Mouse (Mus musculus) T-helper 17 cell (primary cell): ENCODE data around the gene Hoxa6.

Experiments
- in situ Hi-C, 2 experiments: fragments of 300-600 bp; cut with MboI, MseI; formaldehyde crosslinking; loops; 1 replicate in 1 of 2; 2 replicates in 1 of 2; pipeline ENCODE4 v1.15.1; 2025; ENCODE audit warnings: high pct_unique_total_duplicates in 2 of 2

The Hoxa6 gene

DNA sequence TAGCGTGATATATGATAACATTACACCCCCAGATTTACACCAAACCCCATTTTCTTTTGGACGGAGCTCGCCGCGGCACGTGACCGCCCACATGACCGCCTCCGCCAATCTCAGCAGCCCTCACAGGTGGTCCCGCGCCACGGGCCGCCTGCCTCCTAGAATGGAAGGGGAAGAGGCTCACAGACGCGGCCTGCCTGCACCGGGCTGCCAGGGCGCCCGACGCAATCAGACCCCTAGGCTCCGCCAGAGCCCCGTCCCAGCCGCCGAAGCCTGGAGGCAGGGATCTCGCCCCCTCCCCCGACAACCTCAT, 8.9 kb upstream of the Hoxa6 start:
- in situ Hi-C loops: loop anchor here (5.0 to 10.0 kb wide), 4 partner anchors 205 to 605 kb away; partner anchors contain the start of gene Skap2 (in 1 of the 2)

- in situ Hi-C loops: loop anchor here (5.0 to 10.0 kb wide), 4 partner anchors 205 to 605 kb away; partner anchors contain the start of gene Skap2 (in 1 of the 2)
Measured at GRCm38 (mm10) chr6:52216691-52217458, 8.4 kb upstream of the Hoxa6 start.

- in situ Hi-C loops: loop anchor here (5.0 to 10.0 kb wide), 4 partner anchors 204 to 604 kb away; partner anchors contain the start of gene Skap2 (in 1 of the 2)
Measured at GRCm38 (mm10) chr6:52215771-52216535, 7.4 kb upstream of the Hoxa6 start.

- in situ Hi-C loops: loop anchor here (5.0 to 10.0 kb wide), 4 partner anchors 203 to 603 kb away; partner anchors contain the start of gene Skap2 (in 1 of the 2)
Measured at GRCm38 (mm10) chr6:52215070-52215469, 6.5 kb upstream of the Hoxa6 start.

DNA sequence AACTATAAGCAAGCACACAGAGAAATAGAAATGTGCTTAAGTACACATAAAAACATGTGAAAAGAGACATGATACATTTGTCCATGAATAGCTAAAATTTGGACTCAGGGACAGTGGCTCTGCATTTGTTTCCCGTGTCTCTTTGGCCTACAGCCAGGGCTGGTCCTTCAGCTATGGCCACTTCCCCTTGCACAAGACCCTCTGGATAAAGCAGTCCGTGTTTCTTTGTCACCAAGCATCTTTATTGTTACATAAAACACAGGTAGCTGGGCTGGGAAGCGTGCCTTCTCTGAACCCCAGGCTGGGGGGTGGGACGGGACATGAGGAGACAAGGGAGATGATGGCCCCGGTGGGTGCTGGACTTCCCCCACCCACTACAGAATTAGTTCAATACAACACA, 5.7 kb upstream of the Hoxa6 start:
- in situ Hi-C loops: loop anchor here in 1 of 2 experiments (10.0 kb wide), 1 partner anchor 209 kb away; no protein-coding TSS in a partner anchor

DNA sequence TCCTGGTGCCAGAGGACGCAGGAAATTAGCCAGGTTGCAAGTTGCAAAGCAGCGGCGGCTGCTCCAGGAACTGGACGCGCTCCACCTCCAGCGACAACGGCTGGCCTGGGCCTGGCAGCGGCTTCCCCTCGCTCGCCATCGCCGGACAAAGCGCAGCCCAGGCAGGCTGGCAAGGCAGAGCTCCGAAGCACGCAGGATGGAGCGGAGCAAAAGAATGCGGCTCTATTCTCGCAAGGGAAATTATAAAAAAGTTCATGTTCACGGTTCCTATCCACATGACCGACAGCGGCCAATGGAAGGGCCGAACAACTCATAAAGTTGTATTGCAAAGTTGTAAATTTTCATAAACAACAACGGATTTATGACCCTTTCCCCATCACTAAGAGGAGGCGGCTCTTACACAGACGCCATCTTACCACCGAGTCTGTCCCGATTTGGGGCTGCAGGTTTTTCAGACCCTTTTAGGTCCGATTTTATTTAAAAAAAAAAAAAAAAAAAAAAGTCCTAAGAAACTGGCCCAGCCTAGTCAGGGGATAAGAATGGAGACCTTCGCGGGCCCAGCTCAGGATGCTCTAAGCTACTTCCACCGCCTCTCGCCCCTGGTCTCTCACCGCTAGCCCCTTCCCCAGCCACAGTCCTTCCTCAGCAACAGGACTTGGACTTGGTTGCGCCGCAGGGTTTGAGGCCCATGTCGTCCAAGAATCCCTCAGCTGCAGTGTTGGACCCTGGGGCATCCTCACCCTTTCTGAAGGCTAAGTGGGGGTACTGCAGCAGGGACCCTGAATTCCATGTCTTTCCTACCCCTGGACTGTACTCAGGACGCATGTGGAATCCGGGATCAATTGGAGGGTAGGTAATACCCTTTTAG, 4.8 kb upstream of the Hoxa6 start, which contains the start of the genes Hoxa3 and Gm28308:
Gene Hoxa3, minus strand, starts transcription at position 218 of the 868 bp plus-strand sequence.
Gene Gm28308, minus strand, starts transcription at position 221 of the 868 bp plus-strand sequence.
- in situ Hi-C loops: loop anchor here in 1 of 2 experiments (10.0 kb wide), 1 partner anchor 209 kb away; no protein-coding TSS in a partner anchor

GRCm38 (mm10) chr6:52212556-52213118, 4.1 kb upstream of the Hoxa6 start:
- in situ Hi-C loops: loop anchor here in 1 of 2 experiments (10.0 kb wide), 1 partner anchor 208 kb away; no protein-coding TSS in a partner anchor

GRCm38 (mm10) chr6:52211961-52212360, 3.4 kb upstream of the Hoxa6 start:
- in situ Hi-C loops: loop anchor here in 1 of 2 experiments (10.0 kb wide), 1 partner anchor 207 kb away; no protein-coding TSS in a partner anchor

GRCm38 (mm10) chr6:52211170-52211935, 2.8 kb upstream of the Hoxa6 start:
- in situ Hi-C loops: loop anchor here in 1 of 2 experiments (10.0 kb wide), 1 partner anchor 207 kb away; no protein-coding TSS in a partner anchor

- in situ Hi-C loops: loop anchor here in 1 of 2 experiments (10.0 kb wide), 1 partner anchor 205 kb away; no protein-coding TSS in a partner anchor
Measured at GRCm38 (mm10) chr6:52209685-52210046, 1.1 kb upstream of the Hoxa6 start.

DNA sequence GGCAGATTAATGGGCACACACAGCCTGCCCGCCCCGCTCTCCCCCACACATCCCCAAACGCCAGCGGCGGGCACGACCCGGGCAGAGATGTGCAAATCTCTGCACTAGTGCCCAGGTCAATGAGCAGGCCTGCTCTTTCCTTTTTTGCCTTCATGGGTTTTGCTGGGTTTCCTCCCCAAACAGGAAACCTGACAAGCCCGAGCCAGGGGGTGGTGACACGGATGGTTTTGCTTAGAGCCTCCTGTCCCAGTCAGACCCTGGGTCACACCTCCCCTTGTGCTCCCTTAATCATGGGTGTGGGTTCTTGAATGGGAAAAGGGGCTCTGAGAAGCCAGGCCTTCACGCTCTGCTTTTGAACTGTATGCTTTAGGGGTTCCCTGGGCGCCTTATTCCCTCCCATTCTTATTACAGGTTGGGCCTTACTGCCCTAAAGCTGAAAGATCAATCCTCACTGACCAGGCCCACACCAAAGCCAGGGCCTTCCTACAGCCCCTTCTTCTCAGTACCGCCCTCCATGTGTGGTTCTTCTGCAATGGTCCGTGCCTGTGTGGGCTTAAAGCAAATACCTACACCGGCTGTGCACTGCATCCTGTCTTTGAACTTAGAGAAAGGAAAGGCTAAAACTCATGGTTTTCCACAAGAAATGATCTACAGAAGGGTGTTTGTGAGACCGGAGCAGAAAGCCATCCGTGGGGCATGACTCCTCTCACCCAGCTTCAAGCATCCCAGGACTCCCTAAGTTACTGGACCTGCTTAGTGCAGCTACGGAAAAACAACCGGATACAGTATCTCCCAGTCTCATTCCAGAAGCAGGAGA, 554 bp upstream of the Hoxa6 start:
- in situ Hi-C loops: no loop called here

DNA sequence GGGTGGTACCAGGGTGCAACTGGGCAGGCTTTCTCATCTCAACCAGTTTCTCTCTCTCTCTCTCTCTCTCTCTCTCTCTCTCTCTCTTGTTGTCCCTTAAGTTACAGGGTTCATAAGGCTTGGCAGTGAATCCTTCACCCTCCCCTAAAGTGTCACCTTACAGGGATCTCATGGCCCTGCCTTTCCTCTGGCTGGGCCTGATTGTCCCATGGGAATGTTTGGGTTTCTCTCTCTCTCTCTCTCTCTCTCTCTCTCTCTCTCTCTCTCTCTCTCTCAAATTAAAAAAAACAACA, 892 bp downstream of the Hoxa6 start:
- in situ Hi-C loops: no loop called here

- in situ Hi-C loops: no loop called here
Measured at GRCm38 (mm10) chr6:52206882-52207683, 1.4 kb downstream of the Hoxa6 start.

GRCm38 (mm10) chr6:52205638-52206621, 2.6 kb downstream of the Hoxa6 start:
- in situ Hi-C loops: no loop called here

- in situ Hi-C loops: no loop called here
Measured at GRCm38 (mm10) chr6:52205221-52205620, 3.3 kb downstream of the Hoxa6 start.

DNA sequence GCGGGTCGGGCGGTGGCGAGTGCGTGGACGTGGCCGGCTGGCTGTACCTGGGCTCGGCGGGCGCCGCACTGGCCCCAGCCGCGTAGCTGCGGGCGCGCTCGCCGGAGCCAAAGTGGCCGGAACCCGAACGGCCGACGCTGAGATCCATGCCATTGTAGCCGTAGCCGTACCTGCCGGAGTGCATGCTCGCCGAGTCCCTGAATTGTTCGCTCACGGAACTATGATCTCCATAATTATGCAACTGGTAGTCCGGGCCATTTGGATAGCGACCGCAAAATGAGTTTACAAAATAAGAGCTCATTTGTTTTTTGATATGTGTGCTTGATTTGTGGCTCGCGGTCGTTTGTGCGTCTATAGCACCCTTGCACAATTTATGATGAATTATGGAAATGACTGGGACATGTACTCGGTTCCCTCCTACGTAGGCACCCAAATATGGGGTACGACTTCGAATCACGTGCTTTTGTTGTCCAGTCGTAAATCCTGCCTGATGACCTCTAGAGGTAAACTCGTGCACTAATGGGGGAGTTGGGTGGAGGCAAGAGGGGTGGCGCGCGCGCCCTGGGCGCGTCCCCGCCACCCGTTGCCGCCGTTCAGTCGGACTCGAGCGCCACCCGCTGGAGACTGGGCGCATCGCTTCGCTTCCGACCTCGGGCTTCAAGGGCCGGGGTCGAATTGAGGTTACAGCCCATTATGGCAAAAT, 4.3 kb downstream of the Hoxa6 start, which contains the start of gene Hoxa5:
Gene Hoxa5, minus strand, starts transcription at position 538 of the 703 bp plus-strand sequence.
- in situ Hi-C loops: no loop called here
